Mouse (Mus musculus) spleen, adult 2 months (tissue): ENCODE measurements around the gene Kctd15.

ENCODE experiments used
- CTCF ChIP-seq: fragments of 200-500 bp; IDR thresholded peaks from 2 replicates; pipeline ENCODE4 v1.5.1; 2011; ENCODE audit warnings: mild to moderate bottlenecking, inconsistent platforms; ENCODE audit not compliant: insufficient read depth, insufficient read length, insufficient replicate concordance; ENCODE audit errors: extremely low read depth
- POLR2A ChIP-seq: fragments of 200-500 bp; IDR thresholded peaks from 2 replicates; pipeline ENCODE4 v1.6.1; 2011; ENCODE audit warnings: low read depth, low read length, inconsistent platforms

GRCm38 (mm10) chr7:34689028-34689427 is 32.5 kb upstream of the Kctd15 start:
- TF ChIP-seq POLR2A (no peak), CTCF (no peak)
